Mouse (Mus musculus) limb, embryonic 11.5 days (tissue): ENCODE measurements around the gene Gja1. TPM values are rescaled to one million over a fixed set of nuclear protein-coding genes. Genes with fewer than 3 reads are reported as not detected.
"Not testable (repeated sequence)": the region's sequence is repeated elsewhere in the genome, so short reads cannot be mapped to it uniquely, and the experiment has no call there.

Source experiments
- ATAC-seq: fragments of 200-750 bp; cut with Nextera tagmentation; 2 replicates; pipeline ENCODE4 v1.8.0; 2017; ENCODE audit warnings: low read depth; ENCODE audit not compliant: insufficient number of reproducible peaks, low FRiP score, low TSS enrichment
- DNase-seq: peaks from one replicate; pipeline ENCODE4 v3.0.0-alpha.2; 2015; ENCODE audit warnings: low spot score
- H3K27ac ChIP-seq: fragments of 300-500 bp; sonication (generic); replicated peaks from 2 replicates; pipeline ENCODE4 v1.5.1; 2014; ENCODE audit warnings: low read depth, mild to moderate bottlenecking, low read length
- H3K27me3 ChIP-seq: fragments of 300-500 bp; sonication (generic); 2 replicates; pipeline ENCODE4 v1.6.1; 2014; ENCODE audit warnings: mild to moderate bottlenecking, low read length, mixed read lengths; ENCODE audit not compliant: control insufficient read depth, insufficient read depth
- H3K36me3 ChIP-seq: fragments of 300-500 bp; sonication (generic); 2 replicates; pipeline ENCODE4 v1.6.1; 2014; ENCODE audit warnings: mild to moderate bottlenecking, low read length, moderate library complexity, mixed read lengths; ENCODE audit not compliant: control insufficient read depth, insufficient read depth
- H3K4me1 ChIP-seq: fragments of 300-500 bp; sonication (generic); 2 replicates; pipeline ENCODE4 v1.6.1; 2014; ENCODE audit warnings: low read length, mixed read lengths; ENCODE audit not compliant: control insufficient read depth, insufficient read depth
- H3K4me2 ChIP-seq: fragments of 300-500 bp; sonication (generic); 2 replicates; pipeline ENCODE4 v1.6.1; 2014; ENCODE audit warnings: low read depth, mild to moderate bottlenecking, moderate library complexity; ENCODE audit not compliant: severe bottlenecking
- H3K4me3 ChIP-seq: fragments of 300-500 bp; sonication (generic); 2 replicates; pipeline ENCODE4 v1.5.1; 2014; ENCODE audit warnings: low read depth, low read length
- H3K9ac ChIP-seq: fragments of 300-500 bp; sonication (generic); 2 replicates; pipeline ENCODE4 v1.6.1; 2014; ENCODE audit warnings: mild to moderate bottlenecking, low read length
- H3K9me3 ChIP-seq: fragments of 300-500 bp; sonication (generic); 2 replicates; pipeline ENCODE4 v1.6.1; 2016; ENCODE audit warnings: low read length; ENCODE audit not compliant: control insufficient read depth
- WGBS: fragments of 180-500 bp; shearing (Covaris S2); extraction: QIAGEN DNeasy Blood & Tissue Kit; methylation state at CpG from one replicate; pipeline ENCODE4 v1.1.7; 2014; 5-methylcytosine and 5-hydroxymethylcytosine counted together
- polyA plus RNA-seq: library from polyadenylated mRNA; unstranded; fragments of >200 nt; fragmentation: Nextera tagmentation; extraction: Ambion mirVana; gene quantifications from 2 replicates; pipeline ENCODE4 v1.2.1, GENCODE M21; 2014

Gja1 gene
- polyA plus RNA-seq, 1 experiment from 2014 or later = 333 TPM

DNA sequence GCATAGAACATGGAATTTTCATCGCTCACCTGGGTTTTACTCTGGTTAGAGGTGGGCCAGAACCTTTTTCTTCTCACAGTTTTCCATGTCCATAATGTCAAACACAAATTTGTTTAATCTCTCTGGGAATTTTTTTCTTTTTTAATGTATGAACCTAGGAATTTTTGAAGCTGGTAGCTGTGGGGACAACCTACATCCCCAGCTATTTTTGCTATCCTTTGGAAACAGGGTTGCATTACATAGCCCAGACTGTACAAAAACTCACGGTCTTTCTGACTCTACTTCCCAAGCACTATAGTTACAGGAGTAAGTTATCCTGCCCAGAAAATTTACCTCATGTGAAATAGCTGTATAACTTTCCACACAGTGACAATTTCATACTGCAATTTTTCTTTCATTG is 21.2 kb downstream of the Gja1 start:
- 95% methylated on average over 2 of the region's 2 CpGs for WGBS
- no peak for ATAC-seq
- H3K4me3 ChIP-seq = no peak overlapping the region

DNA sequence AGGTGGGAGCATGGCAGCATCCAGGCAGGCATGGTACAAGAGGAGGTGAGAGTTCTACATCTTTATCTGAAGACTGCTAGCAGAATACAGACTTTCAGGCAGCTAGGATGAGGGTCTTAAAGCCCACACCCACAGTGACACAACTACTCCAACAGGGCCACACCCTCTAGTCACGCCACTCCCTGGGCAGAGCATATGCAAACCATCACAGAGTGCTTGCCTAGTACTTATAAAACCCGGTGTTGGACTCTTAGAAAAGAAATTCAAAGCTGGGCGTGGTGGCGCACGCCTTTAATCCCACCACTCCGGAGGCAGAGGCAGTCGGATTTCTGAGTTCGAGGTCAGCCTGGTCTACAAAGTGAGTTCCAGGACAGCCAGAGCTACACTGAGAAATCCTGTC is 24.3 kb downstream of the Gja1 start:
- not testable (repeated sequence) for H3K4me3 ChIP-seq, H3K4me2 ChIP-seq, H3K27ac ChIP-seq, H3K9ac ChIP-seq, H3K4me1 ChIP-seq, H3K27me3 ChIP-seq, DNase-seq, ATAC-seq, H3K9me3 ChIP-seq, H3K36me3 ChIP-seq
- WGBS = 92% methylated on average over 8 of the region's 8 CpGs

More for the DNA sequence above, 21.2 kb downstream of the Gja1 start:
- DNase-seq = no peak
- H3K27me3 ChIP-seq = no peaks in the 10 kb centered on the region
- H3K4me2 ChIP-seq = no peak overlapping the region
- H3K4me1 ChIP-seq = no peaks in the 10 kb centered on the region
- no peak overlapping the region for H3K27ac ChIP-seq
- no peaks in the 10 kb centered on the region for H3K9me3 ChIP-seq
- H3K9ac ChIP-seq = no peak overlapping the region
- H3K36me3 ChIP-seq = no peaks in the 10 kb centered on the region

DNA sequence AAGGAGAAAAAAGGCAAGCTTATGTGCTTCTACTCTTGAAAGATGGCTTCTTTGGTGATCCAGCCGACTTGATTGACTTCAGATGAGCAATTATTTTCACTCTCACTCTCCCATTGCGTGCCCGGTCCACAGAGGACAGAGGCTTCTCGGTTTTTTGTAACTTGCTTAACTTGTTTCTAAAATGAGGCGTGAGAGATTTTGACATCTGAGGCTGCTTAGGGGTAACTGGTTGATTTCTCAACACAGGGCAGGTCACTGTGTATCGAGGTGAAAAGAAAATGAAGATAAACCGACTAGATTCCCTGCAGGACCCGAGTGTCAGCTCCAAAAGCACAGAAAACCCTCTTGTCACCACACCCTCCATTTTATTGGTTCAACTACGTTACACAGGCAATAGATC is 28.8 kb downstream of the Gja1 start:
- ATAC-seq (no peak), DNase-seq (no peak)
- H3K4me2 ChIP-seq = no peak overlapping the region
- 68% methylated on average over 9 of the region's 9 CpGs for WGBS
- H3K9me3 ChIP-seq = no peaks in the 10 kb centered on the region
- H3K36me3 ChIP-seq = no peaks in the 10 kb centered on the region
- H3K27me3 ChIP-seq = no peaks in the 10 kb centered on the region
- H3K4me3 ChIP-seq = no peak overlapping the region
- H3K4me1 ChIP-seq = no peaks in the 10 kb centered on the region
- H3K9ac ChIP-seq = no peak overlapping the region
- no peak overlapping the region for H3K27ac ChIP-seq

DNA sequence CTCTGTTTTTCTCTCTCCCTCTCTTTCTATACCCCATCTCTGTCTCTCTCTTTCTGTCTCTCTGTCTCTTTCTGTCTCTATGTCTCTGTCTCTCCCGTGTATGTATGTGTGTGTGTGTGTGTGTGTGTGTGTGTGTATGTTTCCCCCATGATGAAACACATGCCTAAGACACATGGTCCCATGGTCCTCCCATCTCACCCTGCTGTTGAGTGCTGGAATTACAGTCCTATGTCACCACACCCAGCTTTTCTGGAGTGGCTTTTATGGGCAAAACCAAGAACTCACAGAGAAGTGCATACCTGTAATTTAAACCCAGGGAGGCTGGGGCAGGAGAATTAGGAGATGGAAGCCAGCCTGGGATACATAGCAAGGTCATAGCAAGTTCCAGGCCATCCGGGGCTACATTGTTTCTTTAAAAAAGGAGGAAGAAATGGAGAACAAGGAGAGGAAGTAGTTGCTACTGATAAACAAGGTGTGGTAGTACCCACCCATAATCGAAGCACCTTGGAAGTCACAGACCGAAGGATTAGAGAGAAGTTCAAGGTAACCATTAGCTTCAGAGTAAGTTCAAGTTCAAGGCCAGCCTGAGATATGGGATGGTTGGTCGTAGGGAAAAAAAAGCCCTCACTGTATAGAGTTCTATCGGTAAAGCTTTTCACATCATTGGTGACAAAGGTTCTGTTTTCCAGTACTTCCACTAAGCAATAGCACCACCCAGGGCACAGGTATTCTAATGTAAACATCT is 29.4 kb downstream of the Gja1 start:
- WGBS = 94% methylated on average over 6 of the region's 6 CpGs
- no peaks in the 10 kb centered on the region for H3K4me1 ChIP-seq
- H3K4me3 ChIP-seq = no peak overlapping the region
- DNase-seq = no peak
- no peak overlapping the region for H3K9ac ChIP-seq
- no peaks in the 10 kb centered on the region for H3K9me3 ChIP-seq
- no peak overlapping the region for H3K4me2 ChIP-seq
- H3K27me3 ChIP-seq = no peaks in the 10 kb centered on the region
- H3K27ac ChIP-seq = no peak overlapping the region
- H3K36me3 ChIP-seq = no peaks in the 10 kb centered on the region
- no peak for ATAC-seq

DNA sequence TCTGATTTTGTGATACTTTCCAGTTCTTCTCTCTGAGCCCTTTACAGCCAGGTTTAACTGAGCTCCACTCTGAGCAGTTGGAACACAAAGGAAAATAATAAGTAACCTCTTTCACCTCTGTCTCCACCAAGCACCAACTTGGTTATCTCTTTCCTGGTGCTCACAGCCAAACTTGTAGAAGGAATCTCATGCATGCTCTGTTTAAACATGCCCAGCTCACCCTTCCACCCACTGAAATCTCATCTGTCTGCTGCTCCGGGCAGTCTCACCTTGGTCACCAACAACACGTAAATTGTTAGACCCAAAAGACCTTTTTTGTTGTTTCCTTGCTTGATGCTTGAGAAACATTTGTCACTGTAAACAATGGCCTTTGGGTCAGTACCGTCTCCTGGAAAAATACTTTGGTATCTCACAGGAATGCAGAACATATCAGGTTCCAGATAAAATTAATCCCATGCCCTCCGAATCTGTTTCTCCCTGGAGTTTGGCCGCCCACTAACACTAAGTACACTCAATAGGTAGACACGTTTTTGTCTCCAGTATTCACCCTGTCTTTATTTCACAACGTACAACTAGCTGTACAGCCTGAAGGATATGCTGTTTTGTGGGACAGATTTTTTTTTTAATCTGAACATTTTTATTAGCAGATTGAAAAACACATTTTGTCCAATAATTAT is 38.9 kb downstream of the Gja1 start:
- ATAC-seq (no peak), DNase-seq (no peak)
- Histone ChIP-seq H3K4me1 (no peaks in the 10 kb centered on the region), H3K27ac (no peak overlapping the region), H3K9me3 (no peaks in the 10 kb centered on the region), H3K4me2 (no peak overlapping the region), H3K27me3 (no peaks in the 10 kb centered on the region), H3K4me3 (no peak overlapping the region), H3K36me3 (no peaks in the 10 kb centered on the region), H3K9ac (no peak overlapping the region)
- WGBS = 79% methylated on average over 7 of the region's 7 CpGs

DNA sequence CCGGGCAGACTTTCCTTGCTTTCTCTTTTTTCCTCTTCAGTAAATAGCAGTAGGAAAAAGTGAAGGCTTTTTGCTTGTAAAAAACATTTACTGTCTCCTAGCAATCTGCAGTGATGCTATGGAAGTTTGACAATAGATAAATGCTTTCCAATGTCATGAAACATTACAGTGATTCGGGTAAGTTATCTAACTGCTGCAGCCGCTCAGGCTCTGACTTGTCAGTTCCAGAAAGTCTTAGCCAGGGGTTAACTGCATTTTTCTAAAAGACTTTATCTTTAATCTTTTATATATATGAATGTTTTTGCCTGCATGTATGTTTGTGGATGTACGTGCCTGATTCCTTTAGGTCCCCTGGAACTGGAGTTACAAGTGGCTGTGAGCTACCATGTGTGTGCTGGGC is 45.4 kb downstream of the Gja1 start:
- no peak overlapping the region for H3K9ac ChIP-seq
- ATAC-seq = no peak
- H3K27ac ChIP-seq = no peak overlapping the region
- H3K36me3 ChIP-seq = no peaks in the 10 kb centered on the region
- H3K4me1 ChIP-seq = 0 out of 2 replicates have a peak, but pooled peaks cover 5% of the 10 kb centered on the region
- H3K4me3 ChIP-seq = no peak overlapping the region
- no peaks in the 10 kb centered on the region for H3K27me3 ChIP-seq
- no peak overlapping the region for H3K4me2 ChIP-seq
- 89% methylated on average over 4 of the region's 4 CpGs for WGBS
- no peaks in the 10 kb centered on the region for H3K9me3 ChIP-seq
- DNase-seq = no peak

DNA sequence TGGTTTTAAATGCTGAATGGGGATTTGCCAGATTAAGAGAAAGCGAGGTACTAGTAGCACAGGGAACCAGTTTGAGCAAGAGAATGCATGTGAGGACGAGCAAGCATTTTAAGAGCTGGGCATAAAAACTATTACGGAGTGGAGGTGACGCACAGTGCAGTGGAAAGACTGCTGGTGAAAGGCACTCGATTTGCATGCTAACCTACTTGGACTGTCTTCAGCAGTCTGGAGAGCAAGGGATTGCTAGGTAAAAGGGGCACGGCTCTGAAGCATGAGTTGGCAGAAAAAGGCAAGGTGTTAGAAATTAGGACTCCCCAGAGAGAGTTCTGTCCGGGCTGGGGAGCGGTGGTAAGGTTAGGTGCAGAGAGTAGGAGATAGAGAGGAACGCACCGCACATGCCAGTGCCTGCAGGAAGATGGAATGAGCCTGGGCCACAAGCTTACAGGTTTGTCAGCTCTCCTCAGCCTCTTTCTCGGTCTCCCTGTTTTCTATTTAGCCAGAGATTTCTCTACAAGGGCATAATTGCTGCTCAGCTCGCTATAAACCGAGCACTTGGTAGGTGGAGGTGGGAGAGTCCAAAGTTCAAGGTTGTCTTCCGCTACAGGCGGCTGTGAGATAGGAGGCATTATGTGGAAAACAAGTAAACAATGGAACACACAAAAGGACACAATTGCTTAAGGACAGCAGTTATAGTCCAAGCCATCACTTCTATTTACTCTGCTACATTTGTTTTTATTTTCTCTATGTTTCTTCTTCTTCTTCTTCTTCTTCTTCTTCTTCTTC is 48.1 kb downstream of the Gja1 start:
- no peak overlapping the region for H3K27ac ChIP-seq
- 0 out of 2 replicates have a peak, but pooled peaks cover 5% of the 10 kb centered on the region for H3K4me1 ChIP-seq
- no peaks in the 10 kb centered on the region for H3K9me3 ChIP-seq
- H3K4me3 ChIP-seq = no peak overlapping the region
- 62% methylated on average over 15 of the region's 15 CpGs for WGBS
- H3K27me3 ChIP-seq = no peaks in the 10 kb centered on the region
- DNase-seq (no peak), ATAC-seq (no peak)
- no peak overlapping the region for H3K4me2 ChIP-seq
- no peaks in the 10 kb centered on the region for H3K36me3 ChIP-seq
- H3K9ac ChIP-seq = no peak overlapping the region

DNA sequence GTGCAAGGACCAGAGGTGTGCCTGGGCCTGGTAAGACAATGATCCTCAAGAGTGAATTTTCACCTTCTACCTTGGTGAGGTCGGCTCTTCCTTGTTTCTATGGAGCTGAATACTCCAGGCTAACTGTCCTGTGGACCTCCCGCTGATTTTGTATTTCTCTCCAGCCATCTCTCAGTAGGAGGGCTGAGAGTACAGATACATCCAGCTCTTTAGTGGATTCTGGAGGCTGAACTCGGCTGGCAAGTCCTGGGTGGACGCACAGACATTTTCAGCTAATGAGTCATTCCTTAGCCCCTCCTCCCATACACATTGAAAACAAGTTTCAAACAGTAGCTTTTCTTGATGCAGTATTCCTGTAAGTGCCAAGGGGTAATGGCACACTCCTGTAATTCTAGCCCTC is 49.2 kb downstream of the Gja1 start:
- 62% methylated on average over 4 of the region's 4 CpGs for WGBS
- ATAC-seq = no peak
- no peaks in the 10 kb centered on the region for H3K36me3 ChIP-seq

More for the DNA sequence above, 49.2 kb downstream of the Gja1 start:
- H3K4me3 ChIP-seq = no peak overlapping the region
- H3K27ac ChIP-seq = no peak overlapping the region
- no peaks in the 10 kb centered on the region for H3K27me3 ChIP-seq
- 0 out of 2 replicates have a peak, but pooled peaks cover 5% of the 10 kb centered on the region for H3K4me1 ChIP-seq
- no peak overlapping the region for H3K9ac ChIP-seq
- H3K9me3 ChIP-seq = no peaks in the 10 kb centered on the region
- H3K4me2 ChIP-seq = no peak overlapping the region
- no peak for DNase-seq
